Mouse (Mus musculus) gastrocnemius, adult 18-20 months (tissue): ENCODE measurements at regions not wholly inside any gene's neighbourhood (a gene's known extent, or its start where the extent isn't known, plus 50 kb on each side); places are given as distances from the start of the nearest gene placed in this dataset.
"Not testable (repeated sequence)": the region's sequence is repeated elsewhere in the genome, so short reads cannot be mapped to it uniquely, and the experiment has no call there.

ENCODE experiments used
- DNase-seq: peaks from one replicate; pipeline ENCODE4 v3.0.0; 2021; ENCODE audit warnings: low spot score

DNA sequence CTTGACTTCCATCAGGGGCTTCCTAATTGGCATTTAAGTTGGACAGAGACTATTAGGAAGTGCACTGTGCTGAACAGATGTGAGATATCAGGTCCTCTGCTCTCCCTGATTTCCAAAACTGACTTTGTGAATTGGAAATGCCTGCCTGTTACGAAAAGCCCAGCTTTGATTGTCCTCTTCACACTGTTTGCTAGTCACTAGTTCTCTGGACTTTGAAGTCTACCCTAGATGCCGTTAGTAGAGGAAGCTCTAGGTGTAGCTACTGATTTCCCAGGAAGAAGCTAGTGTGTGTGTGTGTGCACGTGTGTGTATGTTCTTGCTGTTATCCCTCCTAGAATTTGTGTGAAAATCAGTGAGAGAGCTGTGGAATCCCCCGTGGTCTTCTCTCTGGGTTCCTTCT, 87.7 kb upstream of the Atp1b1 start:
- no peak for DNase-seq

DNA sequence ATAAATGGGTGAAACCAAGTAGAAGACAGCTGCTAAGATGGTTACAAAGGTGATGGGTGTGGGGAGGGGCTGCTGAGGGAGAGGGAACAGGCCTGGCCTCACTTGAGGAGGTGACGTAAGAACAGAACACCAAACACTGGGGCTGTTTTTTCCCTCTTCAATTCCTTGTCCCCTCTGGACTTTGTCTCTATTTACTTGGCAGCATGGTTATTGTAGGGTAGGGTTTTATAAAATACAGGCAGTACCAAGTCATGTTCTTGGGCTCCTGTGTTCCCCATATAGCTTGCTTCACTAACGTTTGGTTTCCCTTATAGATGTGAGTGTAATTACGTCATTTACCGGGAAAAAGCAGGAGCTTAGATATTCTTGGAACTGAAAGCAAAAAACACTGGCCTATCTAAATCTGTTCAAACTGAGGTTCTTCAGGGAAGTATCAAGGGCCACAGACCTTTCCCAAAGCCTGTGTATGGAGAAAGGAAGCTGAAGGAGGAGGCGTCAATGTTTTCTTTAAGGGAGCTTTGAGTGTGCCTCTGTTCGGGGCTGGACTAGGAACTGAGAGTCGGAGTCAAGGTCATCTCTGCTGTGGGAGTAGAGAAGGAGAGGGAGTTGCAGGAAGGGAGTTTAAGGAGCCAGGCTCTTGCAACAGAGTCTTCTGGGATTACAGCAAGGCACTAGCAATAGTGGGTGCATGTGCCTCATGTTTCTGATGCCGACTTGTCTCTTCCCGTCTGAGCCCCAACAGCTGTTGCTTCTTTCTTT, 85.1 kb upstream of the Atp1b1 start:
- DNase-seq = no peak

DNA sequence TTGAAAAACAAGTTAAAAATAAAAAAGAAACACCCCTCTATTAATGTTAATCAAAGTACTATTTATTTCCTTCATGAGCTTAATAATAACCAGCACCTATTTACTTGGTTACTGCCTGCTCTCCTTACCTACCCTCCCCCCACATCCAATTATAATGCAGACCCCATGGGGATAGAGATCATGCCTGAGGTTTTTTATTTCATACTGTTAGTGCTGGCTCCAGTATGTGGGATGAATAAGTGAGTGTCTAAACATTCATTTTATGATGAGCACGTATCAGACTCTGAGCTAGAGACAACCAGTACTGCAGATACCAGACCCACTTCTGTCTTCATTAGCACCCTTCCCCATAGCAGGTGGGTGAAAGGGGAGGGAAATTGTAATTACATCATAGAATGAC, 83.6 kb upstream of the Atp1b1 start:
- no peak for DNase-seq

DNA sequence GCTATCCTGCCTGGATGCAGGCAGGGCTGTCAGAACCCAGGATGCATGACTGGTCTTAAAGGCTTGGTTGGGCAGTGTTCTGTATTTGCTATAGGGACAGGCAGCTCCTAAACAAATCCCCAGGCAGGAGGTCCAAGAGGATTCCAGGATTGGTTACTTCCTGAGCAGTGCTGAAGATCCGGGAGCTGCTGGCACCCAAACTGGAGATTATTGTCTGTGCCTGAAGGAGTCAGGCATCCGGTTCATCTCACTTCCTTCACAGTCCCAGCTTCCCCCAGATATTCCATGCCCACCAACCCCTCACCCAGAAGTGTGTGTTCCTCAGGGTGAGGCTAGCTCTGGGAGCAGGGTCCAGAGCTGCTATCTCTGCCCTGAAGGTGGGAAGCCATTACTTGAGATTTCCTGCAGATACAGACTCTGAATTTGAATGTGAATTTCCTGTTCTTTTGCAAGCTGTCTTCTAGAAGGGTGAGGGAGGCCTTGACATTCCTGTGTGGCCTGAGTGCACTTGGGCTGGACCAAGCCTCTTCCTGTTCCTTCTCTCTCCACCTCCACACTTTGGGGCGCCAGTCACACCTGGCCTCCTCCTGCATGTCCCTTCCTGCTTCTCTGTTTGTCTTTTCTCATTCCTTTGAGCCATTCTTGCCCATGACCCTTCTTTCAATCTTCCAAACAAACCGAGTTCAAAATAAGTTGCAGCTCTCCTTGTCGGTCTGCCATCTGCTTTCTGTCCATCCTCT, 80.3 kb upstream of the Atp1b1 start:
- no peak for DNase-seq

DNA sequence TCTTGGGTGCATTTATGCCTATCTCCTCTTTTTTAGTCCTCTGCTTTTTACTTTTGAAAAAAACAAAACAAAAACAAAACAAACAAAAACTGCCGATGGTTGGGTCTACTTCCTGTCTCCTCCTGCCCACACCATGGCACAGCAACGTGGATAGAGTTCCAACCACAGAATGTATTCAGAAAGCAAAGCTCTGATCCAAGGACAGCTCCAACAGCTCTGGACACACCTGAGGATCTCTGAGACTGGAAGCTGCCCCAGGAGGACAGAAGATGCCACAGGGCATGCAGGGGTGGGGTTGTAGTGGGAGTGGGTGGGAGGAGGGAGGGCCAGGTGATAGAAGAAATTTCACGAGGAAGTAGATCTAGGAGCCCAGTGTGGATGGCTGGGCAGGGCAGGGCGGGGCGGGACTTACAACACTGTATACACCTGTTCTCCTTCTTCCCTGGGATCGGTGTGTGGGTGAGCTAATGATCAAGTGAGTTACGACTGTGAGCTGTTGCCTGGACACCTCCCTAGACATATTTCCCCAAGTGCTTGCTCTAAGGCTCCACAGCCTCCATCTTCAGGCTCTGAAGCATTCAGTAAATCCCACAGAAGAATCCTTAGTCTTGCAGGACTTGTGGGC, 79.3 kb upstream of the Atp1b1 start:
- no peak for DNase-seq

DNA sequence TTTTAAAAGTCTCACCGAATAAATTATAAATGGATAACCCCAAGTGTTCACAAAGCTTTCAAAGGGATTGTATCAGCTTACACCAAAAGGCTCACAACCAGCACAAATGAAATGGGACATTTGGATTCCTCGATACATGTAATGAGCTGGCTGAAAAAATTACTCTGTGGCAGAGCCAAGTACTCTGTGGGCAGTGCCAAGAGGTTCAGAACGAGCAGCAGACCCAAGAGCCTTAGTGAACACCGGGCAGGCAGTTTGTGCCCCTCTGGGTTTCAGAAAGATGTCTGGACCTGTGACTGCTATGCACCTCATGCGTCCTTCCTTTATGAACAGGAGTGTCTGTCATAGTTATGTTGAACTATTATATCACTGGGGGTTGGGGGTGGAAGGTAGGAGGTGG, 74.0 kb upstream of the Atp1b1 start:
- no peak for DNase-seq

DNA sequence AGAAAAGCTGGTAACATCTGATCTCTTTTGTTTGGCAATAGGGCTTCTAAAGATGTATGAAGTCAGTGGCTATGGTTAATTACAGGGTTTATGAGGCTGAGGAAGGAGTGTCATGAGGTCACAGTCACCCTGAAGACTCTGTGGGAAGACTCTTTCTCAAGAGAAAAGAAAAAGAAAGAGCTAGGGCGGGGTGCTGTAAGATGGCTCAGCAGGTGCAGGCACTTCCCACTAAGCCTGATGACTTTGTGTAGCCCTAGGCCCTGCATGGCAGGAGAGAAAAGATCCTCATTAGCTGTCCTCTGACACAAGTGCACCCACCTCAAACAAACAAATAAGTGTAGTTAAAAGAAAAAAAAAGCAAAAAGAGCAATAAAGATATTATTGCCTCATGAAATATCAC, 73.6 kb upstream of the Atp1b1 start:
- no peak for DNase-seq

DNA sequence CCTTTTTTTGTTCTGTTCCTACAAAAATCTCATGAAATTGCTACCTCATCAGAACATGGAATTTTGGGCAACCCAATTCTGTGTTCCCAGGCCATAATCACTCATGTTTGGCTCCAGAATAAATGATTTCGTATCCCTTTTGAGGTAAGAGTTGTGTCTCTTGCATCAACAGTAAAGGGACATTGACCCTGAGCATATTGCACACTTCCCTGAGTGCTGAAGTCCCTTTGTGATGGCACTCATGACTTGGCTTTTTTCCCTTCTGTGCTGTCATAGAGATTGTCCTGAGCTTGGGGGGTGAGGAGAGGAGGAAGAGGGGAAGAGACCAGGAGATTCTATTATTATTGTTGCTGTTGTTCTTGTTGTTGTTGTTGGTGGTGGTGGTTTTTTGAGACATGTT, 68.6 kb upstream of the Atp1b1 start:
- no peak for DNase-seq

DNA sequence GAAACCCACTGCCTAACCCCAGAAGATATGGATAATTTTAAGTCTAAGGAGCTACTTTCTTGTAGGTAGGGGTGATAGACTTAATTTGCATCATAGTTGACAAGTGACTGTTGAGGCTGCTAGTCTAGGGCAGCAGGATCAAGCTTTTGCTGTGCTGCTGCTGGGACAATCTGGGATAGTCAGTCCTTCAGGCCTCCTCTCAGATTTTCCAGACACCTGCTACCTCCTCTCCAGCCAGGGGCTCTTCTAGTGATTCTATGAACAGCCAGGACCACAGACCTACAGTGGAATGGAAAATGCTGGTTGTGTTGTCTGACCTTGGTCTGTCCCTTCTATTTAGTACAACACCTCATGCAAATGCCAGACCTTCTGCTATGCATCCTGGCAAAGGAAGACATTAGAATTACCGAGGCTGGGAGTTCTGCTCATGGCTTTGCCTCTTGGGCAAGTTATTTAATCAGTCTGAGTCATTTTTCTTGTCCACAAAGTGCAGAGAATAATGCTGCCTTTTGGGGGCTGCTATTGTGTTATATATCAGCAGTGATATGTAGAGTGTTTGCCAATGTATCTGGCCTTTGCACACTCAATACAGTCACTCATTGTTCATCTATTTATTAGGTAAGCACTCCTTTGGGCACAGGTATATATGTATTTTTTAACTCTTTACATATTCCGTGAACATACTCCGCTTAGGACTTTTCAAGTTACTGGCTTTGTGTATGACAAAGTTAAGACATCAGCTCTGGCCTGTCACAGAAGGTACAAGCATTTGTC, 64.4 kb upstream of the Atp1b1 start:
- DNase-seq = no peak

DNA sequence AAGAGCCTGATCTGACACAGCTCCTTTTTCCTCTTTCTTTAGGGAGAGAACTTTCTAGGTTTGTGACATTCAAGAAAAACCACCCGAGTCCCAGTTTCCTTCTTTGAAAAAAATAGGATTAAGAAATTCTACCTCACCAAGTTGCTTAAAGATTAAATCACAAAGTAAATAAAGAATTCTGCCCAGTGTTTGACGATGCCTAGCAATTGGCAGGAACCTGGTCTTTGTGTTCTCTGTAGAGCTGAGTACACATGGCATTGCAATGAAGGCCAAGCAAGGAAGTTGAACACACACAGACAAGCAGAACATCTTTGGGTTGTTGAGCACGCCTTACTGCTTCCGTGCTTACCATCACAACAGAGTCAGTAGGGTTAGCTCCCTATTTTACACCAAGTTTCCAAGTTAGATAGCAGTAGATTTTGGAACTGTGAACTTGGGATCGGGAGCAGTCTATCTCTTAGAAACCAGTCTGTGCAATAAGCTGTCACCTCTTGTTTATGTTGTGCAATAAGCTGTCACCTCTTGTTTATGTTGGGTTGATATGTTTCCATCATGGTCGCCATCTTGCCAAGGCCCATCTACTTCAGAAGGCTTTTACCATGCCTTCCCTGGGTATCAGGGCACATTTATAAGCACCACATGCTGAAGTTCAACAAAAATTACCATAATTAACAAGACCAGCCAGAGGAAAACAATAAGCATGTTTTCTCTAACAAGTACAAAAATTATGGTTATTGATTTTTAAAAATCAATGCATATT, 63.4 kb upstream of the Atp1b1 start:
- DNase-seq = no peak

DNA sequence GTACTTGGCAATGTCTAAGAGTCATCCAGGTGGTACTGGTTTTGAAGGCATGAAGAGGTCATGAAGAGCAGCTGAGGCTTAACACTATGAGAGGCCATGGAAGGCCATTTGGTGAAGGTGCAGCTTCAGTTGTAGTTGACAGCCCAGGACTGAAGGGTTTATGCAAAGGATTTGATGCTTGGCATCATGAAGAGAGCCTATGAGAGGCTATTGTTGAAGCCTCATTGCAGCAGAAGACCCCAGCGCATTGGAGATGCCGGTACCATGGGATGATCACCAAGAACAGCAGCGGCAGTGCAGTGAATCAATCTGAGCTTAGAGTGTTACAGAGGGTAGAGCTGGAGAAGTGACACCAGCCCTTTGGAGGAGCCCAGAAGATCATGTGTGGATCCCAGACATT, 60.7 kb upstream of the Atp1b1 start:
- DNase-seq = no peak

DNA sequence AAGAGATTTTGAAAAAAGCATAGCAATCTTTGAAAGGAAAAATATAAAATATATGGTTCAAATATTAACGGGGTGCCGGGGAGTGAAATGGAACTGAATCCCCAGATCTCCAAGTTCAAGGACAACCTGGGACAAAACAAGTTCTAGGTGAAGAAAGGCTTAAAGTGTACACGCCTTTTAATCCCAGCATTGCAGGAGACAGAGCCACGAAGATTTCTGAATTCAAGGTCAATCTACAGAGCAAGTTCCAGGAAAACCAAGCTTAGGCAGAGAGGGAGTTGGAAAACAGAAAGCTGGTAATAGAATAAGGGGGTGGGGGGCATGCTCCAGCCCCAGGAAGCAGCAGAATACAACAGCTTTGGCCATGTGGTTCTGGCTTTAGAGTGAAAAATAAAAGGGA, 60.2 kb upstream of the Atp1b1 start:
- no peak for DNase-seq

DNA sequence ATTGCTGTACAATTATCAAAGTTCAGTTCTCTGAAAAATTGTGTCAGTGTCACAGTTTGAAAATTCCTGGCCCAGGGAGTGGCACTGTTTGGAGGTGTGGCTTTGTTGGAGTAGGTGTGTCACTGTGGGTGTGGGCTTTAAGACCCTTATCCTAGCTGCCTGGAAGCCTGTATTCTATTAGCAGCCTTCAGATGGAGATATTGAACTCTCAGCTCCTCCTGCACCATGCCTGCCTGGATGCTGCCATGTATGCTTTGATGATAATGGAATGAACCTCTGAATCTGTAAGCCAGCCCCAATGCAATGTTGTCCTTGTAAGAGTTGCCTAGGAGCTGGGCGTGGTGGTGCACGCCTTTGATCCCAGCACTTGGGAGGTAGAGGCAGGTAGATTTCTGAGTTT, 59.2 kb upstream of the Atp1b1 start:
- DNase-seq = not testable (repeated sequence)

DNA sequence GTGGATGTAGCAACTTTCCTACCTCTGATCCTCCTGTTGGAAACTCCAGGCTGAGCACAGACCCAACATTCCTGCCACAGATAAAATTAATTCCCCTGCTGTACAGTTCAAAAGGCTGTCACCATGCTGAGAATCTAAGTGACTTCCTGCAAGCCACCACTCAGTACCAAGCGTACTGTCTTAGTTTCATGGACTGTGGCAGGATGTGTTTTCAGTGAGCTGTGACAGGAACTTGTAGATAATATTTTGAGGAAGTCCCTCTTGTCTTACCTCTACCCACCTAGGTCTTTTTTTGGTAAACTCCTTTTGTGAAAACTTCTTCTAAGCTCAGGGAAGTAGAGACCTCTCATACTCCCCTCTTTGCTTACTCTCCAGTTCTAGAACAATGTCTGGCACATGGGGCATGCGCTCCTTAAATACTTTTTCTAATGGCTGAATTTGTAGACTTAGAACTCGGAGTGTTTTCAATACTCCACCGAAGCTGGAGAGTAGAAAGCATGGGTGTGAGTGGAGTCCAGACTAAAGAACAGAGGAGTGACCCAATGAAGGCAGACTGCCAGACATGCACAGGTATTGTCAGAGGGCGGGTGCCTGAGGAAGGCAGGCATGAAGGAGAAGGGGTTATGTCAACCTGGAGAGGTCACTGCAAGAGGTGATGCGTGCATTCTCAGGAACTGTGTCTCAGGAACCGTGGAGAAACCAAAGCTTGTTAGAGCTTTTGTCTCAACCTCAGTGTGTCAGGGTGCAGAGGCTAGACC, 53.7 kb upstream of the Atp1b1 start:
- DNase-seq = no peak

DNA sequence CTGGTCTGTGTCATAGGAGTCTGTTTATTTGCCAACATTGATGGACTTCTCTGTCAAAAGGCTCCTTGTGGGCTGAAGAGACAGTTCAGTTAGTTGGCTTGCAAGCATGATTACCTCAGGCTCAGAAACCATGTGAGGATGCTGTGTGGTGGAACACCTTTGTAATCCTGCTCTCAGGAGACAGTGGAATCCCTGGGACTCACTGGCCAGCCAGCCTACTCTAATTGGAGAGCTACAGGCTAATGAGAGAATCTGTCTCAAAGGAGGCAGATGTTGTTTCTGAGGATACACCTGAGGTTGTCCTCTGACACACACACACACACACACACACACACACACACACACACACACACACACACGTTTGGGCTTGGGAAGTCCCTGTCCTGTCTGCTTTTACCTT, 51.1 kb upstream of the Atp1b1 start:
- DNase-seq = no peak

DNA sequence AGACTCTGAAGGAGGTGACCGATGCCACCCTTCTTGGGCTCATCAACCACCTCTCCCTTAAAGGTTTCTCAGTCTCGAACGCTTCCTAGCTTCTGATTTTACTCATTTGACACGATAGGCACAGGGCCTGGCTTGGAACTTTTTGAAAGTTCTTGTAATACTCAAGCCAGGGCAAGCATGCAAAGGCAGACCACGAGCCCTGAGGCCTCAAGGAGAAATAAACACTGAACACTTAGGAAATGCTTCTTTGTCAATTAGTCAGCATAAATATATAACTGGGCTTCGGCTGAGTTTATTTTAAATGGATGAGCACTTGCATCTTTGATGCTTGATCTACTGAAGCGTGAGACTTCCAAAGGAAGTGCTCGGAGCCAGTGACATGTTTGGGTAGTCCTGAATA, 50.4 kb upstream of the Atp1b1 start:
- no peak for DNase-seq

DNA sequence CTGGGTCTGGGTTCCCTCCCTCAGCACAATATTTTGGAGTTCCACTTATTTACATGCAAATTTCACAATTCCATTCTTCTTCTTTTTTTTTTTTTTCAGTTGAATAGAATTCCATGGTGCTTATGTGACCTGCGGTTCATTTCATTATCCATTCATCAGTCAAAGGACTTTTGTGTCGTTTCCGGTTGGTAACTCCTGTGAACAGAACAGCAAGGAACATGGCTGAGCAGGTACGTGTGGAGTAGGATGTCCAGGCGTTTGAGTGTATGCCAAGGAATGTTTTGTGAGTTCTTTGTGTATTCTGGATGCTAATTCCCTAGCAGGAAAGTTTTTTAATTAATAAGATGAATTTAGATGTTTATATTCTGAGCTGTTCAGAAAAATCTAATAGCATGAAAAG, 50.0 kb upstream of the Atp1b1 start:
- no peak for DNase-seq
